Mouse (Mus musculus) kidney, adult 18-20 months (tissue): ENCODE results near the gene Naa10.

Experiments
- DNase-seq: peaks from one replicate; pipeline ENCODE4 v3.0.0; 2021

Gene Naa10

GRCm38 (mm10) chrX:73921823-73922549, at the start of gene Naa10, which contains the start of gene Arhgap4:
Gene Naa10, minus strand, starts transcription at chrX:73921944.
Gene Arhgap4, minus strand, starts transcription at chrX:73921870.
- peak; percentile 87 for DNase-seq

- no peak for DNase-seq
Observed at GRCm38 (mm10) chrX:73970781-73971180, 49.0 kb upstream of the Naa10 start.

GRCm38 (mm10) chrX:73969729-73970128, 48.0 kb upstream of the Naa10 start:
- DNase-seq = no peak

GRCm38 (mm10) chrX:73969167-73969566, 47.4 kb upstream of the Naa10 start:
- no peak for DNase-seq

- DNase-seq = peak; percentile 93
Observed at GRCm38 (mm10) chrX:73967177-73968075, 45.7 kb upstream of the Naa10 start.

GRCm38 (mm10) chrX:73966248-73967176, 44.8 kb upstream of the Naa10 start, which contains the start of gene Hcfc1:
Gene Hcfc1, minus strand, starts transcription at chrX:73966357.
- DNase-seq = peak; percentile 91

GRCm38 (mm10) chrX:73965307-73965706, 43.6 kb upstream of the Naa10 start:
- peak; percentile 34 for DNase-seq

GRCm38 (mm10) chrX:73964363-73964762, 42.6 kb upstream of the Naa10 start:
- DNase-seq = peak; percentile 25

GRCm38 (mm10) chrX:73954988-73955387, 33.2 kb upstream of the Naa10 start:
- DNase-seq = no peak

- no peak for DNase-seq
Observed at GRCm38 (mm10) chrX:73952603-73953002, 30.9 kb upstream of the Naa10 start.

- no peak for DNase-seq
Observed at GRCm38 (mm10) chrX:73949341-73949740, 27.6 kb upstream of the Naa10 start.

GRCm38 (mm10) chrX:73948647-73949046, 26.9 kb upstream of the Naa10 start:
- DNase-seq = peak; percentile 69

- DNase-seq = no peak
Observed at GRCm38 (mm10) chrX:73946896-73947295, 25.2 kb upstream of the Naa10 start.

GRCm38 (mm10) chrX:73942294-73942693, 20.6 kb upstream of the Naa10 start:
- no peak for DNase-seq

GRCm38 (mm10) chrX:73941860-73942259, 20.1 kb upstream of the Naa10 start:
- DNase-seq = no peak

- no peak for DNase-seq
Observed at GRCm38 (mm10) chrX:73931871-73932270, 10.1 kb upstream of the Naa10 start.

- DNase-seq = peak; percentile 77
Observed at GRCm38 (mm10) chrX:73930402-73931062, 8.8 kb upstream of the Naa10 start, which contains the start of gene Renbp. Gene Renbp, minus strand, starts transcription at chrX:73930850.

GRCm38 (mm10) chrX:73922550-73922882, 772 bp upstream of the Naa10 start:
- DNase-seq = no peak

- DNase-seq = no peak
Observed at GRCm38 (mm10) chrX:73921285-73921822, 390 bp downstream of the Naa10 start.

- DNase-seq = no peak
Observed at GRCm38 (mm10) chrX:73918631-73919030, 3.1 kb downstream of the Naa10 start.

GRCm38 (mm10) chrX:73916945-73917344, 4.8 kb downstream of the Naa10 start:
- no peak for DNase-seq
